Mouse (Mus musculus) kidney, postnatal 10 days (tissue): ENCODE results near the gene Casc1.

Experiments used
- DNase-seq: peaks from one replicate; pipeline ENCODE4 v3.0.0; 2021; ENCODE audit warnings: mixed read lengths

Gene Casc1

GRCm38 (mm10) chr6:145202432-145203125, 8.2 kb downstream of the Casc1 start:
- no peak for DNase-seq

GRCm38 (mm10) chr6:145197949-145198686, 12.7 kb downstream of the Casc1 start:
- DNase-seq: no peak

- no peak for DNase-seq
Observed at GRCm38 (mm10) chr6:145193446-145193845, 17.4 kb downstream of the Casc1 start.

- DNase-seq: no peak
Observed at GRCm38 (mm10) chr6:145193038-145193437, 17.8 kb downstream of the Casc1 start.

- DNase-seq: peak; percentile 48
Observed at GRCm38 (mm10) chr6:145187093-145188088, 23.4 kb downstream of the Casc1 start.

GRCm38 (mm10) chr6:145186096-145186495, 24.7 kb downstream of the Casc1 start:
- DNase-seq: peak; percentile 21

GRCm38 (mm10) chr6:145182044-145182443, 28.8 kb downstream of the Casc1 start:
- peak; percentile 59 for DNase-seq

GRCm38 (mm10) chr6:145179665-145180064, 31.1 kb downstream of the Casc1 start:
- DNase-seq: peak; percentile 82

- DNase-seq: no peak
Observed at GRCm38 (mm10) chr6:145176474-145176873, 34.3 kb downstream of the Casc1 start.

GRCm38 (mm10) chr6:145175571-145175981, 35.2 kb downstream of the Casc1 start:
- DNase-seq: peak; percentile 34

GRCm38 (mm10) chr6:145173781-145174191, 37.0 kb downstream of the Casc1 start:
- DNase-seq: peak; percentile 95

- no peak for DNase-seq
Observed at GRCm38 (mm10) chr6:145171892-145172606, 38.8 kb downstream of the Casc1 start.

GRCm38 (mm10) chr6:145160581-145160980, 50.2 kb downstream of the Casc1 start:
- no peak for DNase-seq

- DNase-seq: no peak
Observed at GRCm38 (mm10) chr6:145158619-145159018, 52.2 kb downstream of the Casc1 start.

GRCm38 (mm10) chr6:145149054-145149453, 61.8 kb downstream of the Casc1 start:
- no peak for DNase-seq

GRCm38 (mm10) chr6:145147716-145148115, 63.1 kb downstream of the Casc1 start:
- DNase-seq: no peak

- DNase-seq: no peak
Observed at GRCm38 (mm10) chr6:145145173-145145572, 65.6 kb downstream of the Casc1 start.

GRCm38 (mm10) chr6:145141827-145142226, 69.0 kb downstream of the Casc1 start:
- DNase-seq: no peak

GRCm38 (mm10) chr6:145140706-145141105, 70.1 kb downstream of the Casc1 start:
- peak; percentile 27 for DNase-seq

- DNase-seq: no peak
Observed at GRCm38 (mm10) chr6:145139776-145140475, 70.9 kb downstream of the Casc1 start.

GRCm38 (mm10) chr6:145139236-145139635, 71.6 kb downstream of the Casc1 start:
- no peak for DNase-seq

GRCm38 (mm10) chr6:145136831-145137230, 74.0 kb downstream of the Casc1 start:
- DNase-seq: no peak
